19 mouse cellular contexts compared by ENCODE assay signal in the genomic region with DNA sequence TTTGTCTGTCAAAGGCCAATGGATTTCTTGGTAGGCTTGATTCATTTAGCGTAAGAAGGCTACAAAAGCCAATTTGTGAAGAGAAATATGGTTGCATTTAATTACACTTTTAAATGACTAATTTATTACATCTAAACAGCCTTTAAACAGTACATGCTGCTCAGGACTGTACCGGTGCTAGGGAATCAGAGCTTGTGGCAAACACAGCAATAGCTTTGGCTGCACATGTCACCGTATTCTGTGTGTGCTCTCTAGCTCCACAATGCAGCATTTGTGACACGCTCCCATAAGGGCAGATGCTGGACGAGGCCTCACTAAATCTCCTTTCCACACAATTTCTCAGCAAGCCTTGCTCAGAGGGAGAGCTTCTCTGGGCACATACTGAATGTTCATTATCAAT.
DNase-seq lines count a peak whose midpoint lies in the region; ATAC-seq and TF ChIP-seq lines count a peak whose summit lies in the region.
"Had no signal": no experiment of that assay in that cellular context is flagged by ENCODE, and none has a peak within 500 bp of the region (broad histone marks: within the 10 kb centered on the region; RNA-seq: fewer than 3 reads in every experiment).

No protein-coding gene starts in this region.

- H3K9ac ChIP-seq in forebrain, embryonic 16.5 days (replicated peaks; ENCODE audit: low read depth, low read length) = no peak overlapping the region
- no peak overlapping the region for H3K9ac ChIP-seq in forebrain, embryonic 12.5 days
- no peak overlapping the region for H3K9ac ChIP-seq in neural tube, embryonic 13.5 days
- no peak overlapping the region for H3K9ac ChIP-seq in neural tube, embryonic 15.5 days (replicated peaks)
- H3K9ac ChIP-seq: embryonic facial prominence, embryonic 12.5 days had no signal

- ATAC-seq in forebrain, embryonic 16.5 days = 0 out of 2 replicates have a peak, but pooled peaks have one; percentile 55
- no peak for ATAC-seq in forebrain, embryonic 12.5 days (ENCODE audit: low FRiP score)
- ATAC-seq in megakaryocyte, adult 5-6 weeks (ENCODE audit: poor library complexity, severe bottlenecking) = no peak
- ATAC-seq in neural tube, embryonic 13.5 days (ENCODE audit: low read depth) = 0 out of 2 replicates have a peak, but pooled peaks have one; percentile 44
- no peak for ATAC-seq in neural tube, embryonic 15.5 days (ENCODE audit: low FRiP score)
- ATAC-seq in erythroid progenitor cell, adult 5-6 weeks (replicated peaks; ENCODE audit: low FRiP score, poor library complexity, severe bottlenecking) = no peak

- no peak overlapping the region for H3K27ac ChIP-seq in forebrain, embryonic 16.5 days (ENCODE audit: low read length)
- no peak overlapping the region for H3K27ac ChIP-seq in forebrain, embryonic 12.5 days
- no peak overlapping the region for H3K27ac ChIP-seq in neural tube, embryonic 13.5 days (replicated peaks)
- no peak overlapping the region for H3K27ac ChIP-seq in neural tube, embryonic 15.5 days (replicated peaks)
- H3K27ac ChIP-seq: embryonic facial prominence, embryonic 10.5 days; embryonic facial prominence, embryonic 12.5 days; forebrain, embryonic 10.5 days had no signal

- TF ChIP-seq POLR2A in brain, embryonic 14.5 days (IDR thresholded peaks at IDR 0.05; ENCODE audit: borderline replicate concordance, extremely low read depth, insufficient read depth, insufficient read length, poor library complexity, severe bottlenecking) = no peak

- peaks cover 10% of the 10 kb centered on the region for H3K4me1 ChIP-seq in forebrain, embryonic 16.5 days (replicated peaks; ENCODE audit: control insufficient read depth, insufficient read depth, low read length)
- 0 out of 2 replicates have a peak, but pooled peaks cover 7% of the 10 kb centered on the region for H3K4me1 ChIP-seq in forebrain, embryonic 12.5 days
- H3K4me1 ChIP-seq in megakaryocyte, embryonic 14.5 days = no peaks in the 10 kb centered on the region
- peaks cover 8% of the 10 kb centered on the region; the same call in 1 of the 2 replicates for H3K4me1 ChIP-seq in neural tube, embryonic 13.5 days (replicated peaks)
- peaks cover 5% of the 10 kb centered on the region for H3K4me1 ChIP-seq in neural tube, embryonic 15.5 days

- no peaks in the 10 kb centered on the region for H3K27me3 ChIP-seq in forebrain, embryonic 16.5 days (replicated peaks; ENCODE audit: control insufficient read depth, insufficient read depth, low read length)
- H3K27me3 ChIP-seq in forebrain, embryonic 12.5 days = no peaks in the 10 kb centered on the region
- no peaks in the 10 kb centered on the region for H3K27me3 ChIP-seq in megakaryocyte, embryonic 14.5 days (replicated peaks)
- H3K27me3 ChIP-seq in neural tube, embryonic 13.5 days = no peaks in the 10 kb centered on the region
- H3K27me3 ChIP-seq in neural tube, embryonic 15.5 days (replicated peaks) = no peaks in the 10 kb centered on the region
- H3K27me3 ChIP-seq: embryonic facial prominence, embryonic 12.5 days had no signal

- H3K4me3 ChIP-seq in forebrain, embryonic 16.5 days (replicated peaks; ENCODE audit: low read length) = no peak overlapping the region
- no peak overlapping the region for H3K4me3 ChIP-seq in forebrain, embryonic 12.5 days (replicated peaks)
- H3K4me3 ChIP-seq in megakaryocyte, embryonic 14.5 days (replicated peaks) = peak overlapping the region; percentile 38
- no peak overlapping the region for H3K4me3 ChIP-seq in neural tube, embryonic 13.5 days
- H3K4me3 ChIP-seq in neural tube, embryonic 15.5 days (replicated peaks) = no peak overlapping the region
- H3K4me3 ChIP-seq: embryonic facial prominence, embryonic 10.5 days; embryonic facial prominence, embryonic 12.5 days; forebrain, embryonic 10.5 days had no signal

- no peak for TF ChIP-seq CTCF in brain, embryonic 14.5 days (IDR thresholded peaks at IDR 0.05; ENCODE audit: borderline replicate concordance, extremely low read depth, insufficient read depth, insufficient read length)

- WGBS in forebrain, embryonic 16.5 days = 35% methylated on average over 5 of the region's 5 CpGs
- WGBS in forebrain, embryonic 12.5 days = 62% methylated on average over 5 of the region's 5 CpGs
- 48% methylated on average over 5 of the region's 5 CpGs for WGBS in neural tube, embryonic 13.5 days
- 41% methylated on average over 5 of the region's 5 CpGs for WGBS in neural tube, embryonic 15.5 days

- no peak overlapping the region for H3K4me2 ChIP-seq in forebrain, embryonic 16.5 days (ENCODE audit: low read length)
- H3K4me2 ChIP-seq in forebrain, embryonic 12.5 days = no peak overlapping the region
- H3K4me2 ChIP-seq in neural tube, embryonic 13.5 days = no peak overlapping the region
- no peak overlapping the region for H3K4me2 ChIP-seq in neural tube, embryonic 15.5 days
- H3K4me2 ChIP-seq: embryonic facial prominence, embryonic 12.5 days had no signal

- no peaks in the 10 kb centered on the region for H3K36me3 ChIP-seq in forebrain, embryonic 16.5 days (ENCODE audit: control insufficient read depth, insufficient read depth)
- H3K36me3 ChIP-seq in forebrain, embryonic 12.5 days (replicated peaks) = no peaks in the 10 kb centered on the region
- H3K36me3 ChIP-seq in megakaryocyte, embryonic 14.5 days (replicated peaks; ENCODE audit: low read length) = no peaks in the 10 kb centered on the region
- H3K36me3 ChIP-seq in neural tube, embryonic 13.5 days = no peaks in the 10 kb centered on the region
- H3K36me3 ChIP-seq in neural tube, embryonic 15.5 days = no peaks in the 10 kb centered on the region
- H3K36me3 ChIP-seq: embryonic facial prominence, embryonic 12.5 days had no signal

- H3K9me3 ChIP-seq in forebrain, embryonic 16.5 days (ENCODE audit: control insufficient read depth, low read length) = no peaks in the 10 kb centered on the region
- no peaks in the 10 kb centered on the region for H3K9me3 ChIP-seq in forebrain, embryonic 12.5 days
- peaks cover 21% of the 10 kb centered on the region for H3K9me3 ChIP-seq in megakaryocyte, embryonic 14.5 days
- no peaks in the 10 kb centered on the region for H3K9me3 ChIP-seq in neural tube, embryonic 13.5 days
- H3K9me3 ChIP-seq in neural tube, embryonic 15.5 days (replicated peaks) = no peaks in the 10 kb centered on the region
- H3K9me3 ChIP-seq: embryonic facial prominence, embryonic 10.5 days; embryonic facial prominence, embryonic 12.5 days had no signal

- DNase-seq in brain, embryonic 14.5 days (ENCODE audit: low read depth) = peak; percentile 51
- DNase-seq: adrenal gland, adult 2 months; adrenal gland, postnatal 10 days; adrenal gland, postnatal 25 days; cerebellum, adult 11-12 months; cerebellum, adult 2 months; cerebellum, adult 9-10 months; cerebellum, postnatal 10 days; cerebellum, postnatal 25 days had no signal

Comparison
In these comparisons a context has a peak if more than half of its experiments do, and no peak if none do; other contexts are left out.
1. ATAC-seq: peak in forebrain, embryonic 16.5 days (single experiment) and neural tube, embryonic 13.5 days (single experiment); none in forebrain, embryonic 12.5 days (single experiment), megakaryocyte, adult 5-6 weeks (single experiment), neural tube, embryonic 15.5 days (single experiment) and erythroid progenitor cell, adult 5-6 weeks (single experiment).